Mouse (Mus musculus): Measurements from ENCODE around the gene Hsd17b14.

Gene Hsd17b14

DNA sequence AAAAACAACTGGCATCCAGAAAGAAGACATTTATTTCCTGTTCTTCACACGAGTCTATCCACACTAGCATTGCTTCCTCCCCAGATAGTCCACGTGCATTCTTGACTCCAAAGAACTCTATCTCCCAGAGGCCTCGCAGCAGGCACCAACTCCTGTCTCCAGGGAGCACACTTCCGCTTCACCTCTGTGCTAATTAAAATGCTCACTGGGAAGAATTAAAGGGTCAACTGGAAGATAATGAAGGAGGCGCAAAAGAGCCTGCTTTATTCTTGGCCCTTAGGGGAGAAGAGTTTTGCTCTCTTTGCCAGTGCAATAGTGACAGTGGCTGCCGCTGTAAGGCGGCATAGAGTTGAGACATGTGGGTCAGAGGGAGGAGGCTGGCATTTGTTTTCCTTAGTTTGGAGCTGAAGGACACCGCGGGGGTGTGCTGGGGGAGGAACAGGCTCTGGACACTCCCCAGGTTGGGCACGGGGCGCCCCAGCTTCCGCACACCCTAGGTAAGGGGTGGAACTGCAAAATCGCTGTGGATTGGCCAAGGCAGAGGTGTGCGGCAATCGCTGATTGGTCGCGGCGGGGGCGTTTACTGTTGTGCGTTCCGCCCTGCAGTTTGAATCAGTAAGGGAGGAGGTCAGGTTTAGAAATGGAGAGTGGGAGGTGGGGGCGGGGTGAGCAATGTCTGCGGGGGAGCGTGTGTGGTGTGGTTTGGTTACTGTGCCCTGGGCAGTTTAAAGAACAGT lies 13.3 kb downstream of the Hsd17b14 start:
- peak; percentile 97 to 98 for DNase-seq

DNA sequence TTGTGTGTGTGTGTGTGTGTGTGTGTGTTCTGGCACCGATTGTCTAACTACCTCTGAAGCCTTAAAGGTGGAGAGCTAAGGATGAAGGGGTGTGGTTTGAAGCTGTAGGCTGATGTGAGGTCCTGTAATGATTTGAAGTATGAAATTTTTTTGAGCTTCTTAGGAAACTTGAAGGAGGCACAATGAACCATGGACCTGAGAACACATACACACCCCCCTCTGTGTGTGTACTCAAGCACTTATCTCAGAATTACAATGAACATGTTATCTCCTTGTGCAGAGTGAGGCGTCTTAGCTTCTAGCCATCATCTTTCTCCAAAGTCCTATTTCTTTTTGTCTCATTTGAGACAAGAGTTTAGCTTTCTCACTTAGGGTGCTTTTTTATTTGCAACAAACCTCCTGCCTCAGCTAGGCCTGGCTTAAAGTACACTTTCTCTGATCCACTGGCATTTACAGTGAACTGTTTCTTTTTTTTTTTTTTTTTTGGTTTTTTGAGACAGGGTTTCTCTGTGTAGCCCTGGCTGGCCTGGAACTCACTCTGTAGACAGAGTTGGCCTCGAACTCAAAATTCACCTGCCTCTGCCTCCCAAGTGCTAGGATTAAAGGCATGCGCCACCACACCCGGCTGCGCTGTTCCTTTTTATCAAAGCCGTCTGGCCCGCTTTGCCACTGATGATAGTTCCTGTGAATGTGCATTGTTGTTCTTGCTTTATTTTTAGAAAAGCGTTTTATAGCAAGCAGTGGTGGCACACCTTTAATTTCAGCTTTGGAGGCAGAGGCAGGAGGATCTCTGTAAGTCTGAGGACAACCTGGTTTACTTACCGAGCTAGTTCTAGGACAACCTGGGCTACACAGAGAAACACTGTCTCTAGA lies 14.1 kb downstream of the Hsd17b14 start:
- DNase-seq, result no peak

DNA sequence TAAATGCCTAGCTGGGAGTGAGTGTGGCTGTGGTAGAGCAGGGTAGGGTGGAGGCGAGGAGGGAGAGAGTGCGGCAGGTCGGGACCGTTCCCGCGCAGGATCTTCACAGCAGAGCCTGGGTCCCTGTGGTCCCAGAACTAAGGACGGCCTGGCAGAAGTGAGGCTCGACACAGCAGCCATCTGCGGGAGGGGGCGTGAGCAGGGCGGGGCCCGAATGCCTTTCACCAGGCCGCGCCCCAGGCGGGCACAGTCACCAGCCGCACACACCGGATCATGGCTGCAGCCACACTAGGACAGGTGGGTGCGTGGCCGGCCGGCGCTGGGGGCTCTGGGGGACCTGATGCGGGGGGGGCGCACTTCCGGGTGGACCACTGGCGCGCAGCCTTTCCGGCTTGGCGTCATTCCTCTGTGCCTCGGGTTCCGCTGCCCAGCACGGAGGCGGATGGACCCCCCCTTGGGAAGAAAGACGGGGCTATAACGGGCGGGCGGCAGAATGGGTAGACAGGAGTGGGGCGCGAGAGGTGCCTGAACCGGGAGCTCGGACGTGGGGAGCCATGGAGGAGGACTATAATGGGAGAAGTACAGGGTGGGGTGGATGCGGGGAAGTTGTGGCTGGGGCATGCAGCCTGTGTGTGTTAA lies 15.5 kb downstream of the Hsd17b14 start, which contains the start of gene Bcat2:
Gene Bcat2 (plus strand): TSS at position 51 of the 639 bp plus-strand sequence.
- peak; percentile 85 to 91 for DNase-seq

DNA sequence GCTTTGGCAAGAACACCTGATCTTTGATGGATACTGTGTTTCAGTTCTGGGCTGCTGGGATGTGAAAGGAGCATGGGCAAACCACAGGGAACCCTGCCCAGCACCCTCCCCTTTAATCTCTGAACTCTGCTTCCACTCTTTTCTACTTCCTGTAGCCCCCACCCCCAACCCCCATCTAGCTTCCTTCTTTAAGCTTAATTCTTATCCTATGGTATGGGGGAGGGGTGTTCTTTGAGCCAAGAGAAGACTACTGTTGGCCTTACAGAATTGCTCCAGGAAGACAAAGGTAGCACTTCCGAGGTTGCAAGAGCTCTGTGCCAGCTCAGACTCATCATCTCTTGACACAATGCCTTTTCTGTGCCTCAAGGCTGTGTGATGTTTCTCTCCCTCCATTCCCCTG lies 17.3 kb downstream of the Hsd17b14 start:
- no peak for DNase-seq

DNA sequence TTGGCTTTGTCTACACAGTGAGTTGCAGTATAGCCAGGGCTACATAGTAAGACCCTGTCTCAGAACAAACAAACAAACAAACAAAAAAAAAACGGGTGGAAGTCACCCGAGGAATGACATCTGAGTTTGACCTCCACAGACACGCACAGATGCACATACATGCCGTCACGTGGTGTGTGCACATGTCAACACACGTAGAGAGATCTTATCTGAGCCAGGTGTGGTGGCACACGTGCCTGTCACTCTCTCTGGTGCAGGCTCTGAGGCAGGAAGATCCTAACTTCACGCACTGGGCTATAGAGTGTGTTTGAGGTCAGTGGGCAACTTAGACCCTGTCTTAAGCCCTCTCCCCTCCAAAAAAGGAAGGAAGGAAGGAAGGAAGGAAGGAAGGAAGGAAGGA lies 19.3 kb downstream of the Hsd17b14 start:
- no peak for DNase-seq

DNA sequence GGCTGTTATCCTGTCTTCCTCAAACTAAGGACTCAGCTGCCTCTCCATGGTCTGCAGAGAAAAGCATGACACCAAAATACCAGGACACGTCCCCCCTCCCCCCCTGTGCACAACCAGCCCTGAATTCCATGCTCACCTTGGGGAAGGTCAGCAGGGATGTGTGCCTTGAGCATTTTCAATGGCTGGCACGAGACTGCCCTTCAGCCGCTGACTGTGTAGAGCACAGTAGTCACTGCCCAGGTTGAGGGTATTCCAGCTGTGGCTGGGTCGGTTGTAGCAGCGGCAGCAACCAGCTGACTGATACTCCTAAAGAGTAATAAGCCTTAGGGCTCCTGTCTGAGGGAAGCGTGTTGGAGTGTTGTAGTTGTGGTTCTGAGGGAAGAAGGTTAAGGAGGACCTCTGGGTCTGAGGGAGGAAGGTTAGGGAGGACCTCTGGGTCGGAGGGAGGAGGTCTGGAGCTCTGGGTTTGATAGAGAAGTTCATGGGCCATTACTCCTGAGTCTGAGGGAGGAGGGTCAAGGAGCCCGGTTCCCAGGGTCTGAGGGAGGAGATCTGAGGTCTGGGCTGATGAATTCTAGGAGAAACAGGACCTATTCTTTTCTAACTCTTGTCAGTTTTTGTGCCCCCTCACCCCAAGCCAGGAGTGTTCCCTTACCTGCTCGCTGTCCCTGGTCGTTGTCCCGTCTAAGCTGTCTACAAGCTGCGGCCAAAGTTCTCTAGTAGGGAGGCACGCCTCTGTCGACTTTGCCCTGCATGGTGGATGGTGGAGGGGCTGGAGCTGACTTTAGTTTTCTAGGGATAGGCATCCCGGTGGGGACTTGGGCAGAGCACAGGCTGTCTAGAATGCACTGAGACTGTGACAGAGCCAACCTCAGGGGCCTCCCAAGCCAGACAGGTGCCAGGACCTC lies 20.0 kb downstream of the Hsd17b14 start:
- DNase-seq, result no peak

DNA sequence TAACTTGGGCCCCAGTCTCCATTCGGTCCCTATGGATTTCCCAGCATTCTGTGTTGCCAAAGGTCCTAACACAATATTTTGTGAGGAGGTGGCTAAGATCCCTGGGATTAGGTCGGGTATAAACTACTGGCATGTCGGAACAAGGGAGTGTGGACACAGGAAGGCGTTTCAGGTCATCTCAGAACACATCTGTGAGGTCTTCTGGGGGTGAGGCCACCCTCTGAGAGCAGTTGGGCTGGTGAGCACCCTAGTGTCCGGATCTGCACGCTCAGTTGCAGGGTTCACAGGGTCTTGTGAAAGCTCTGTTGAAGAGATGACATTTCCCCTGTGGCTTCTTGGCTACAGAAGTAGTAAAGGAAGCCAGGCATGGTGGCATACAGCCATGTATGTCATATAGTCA lies 31.2 kb downstream of the Hsd17b14 start:
- no peak for DNase-seq

DNA sequence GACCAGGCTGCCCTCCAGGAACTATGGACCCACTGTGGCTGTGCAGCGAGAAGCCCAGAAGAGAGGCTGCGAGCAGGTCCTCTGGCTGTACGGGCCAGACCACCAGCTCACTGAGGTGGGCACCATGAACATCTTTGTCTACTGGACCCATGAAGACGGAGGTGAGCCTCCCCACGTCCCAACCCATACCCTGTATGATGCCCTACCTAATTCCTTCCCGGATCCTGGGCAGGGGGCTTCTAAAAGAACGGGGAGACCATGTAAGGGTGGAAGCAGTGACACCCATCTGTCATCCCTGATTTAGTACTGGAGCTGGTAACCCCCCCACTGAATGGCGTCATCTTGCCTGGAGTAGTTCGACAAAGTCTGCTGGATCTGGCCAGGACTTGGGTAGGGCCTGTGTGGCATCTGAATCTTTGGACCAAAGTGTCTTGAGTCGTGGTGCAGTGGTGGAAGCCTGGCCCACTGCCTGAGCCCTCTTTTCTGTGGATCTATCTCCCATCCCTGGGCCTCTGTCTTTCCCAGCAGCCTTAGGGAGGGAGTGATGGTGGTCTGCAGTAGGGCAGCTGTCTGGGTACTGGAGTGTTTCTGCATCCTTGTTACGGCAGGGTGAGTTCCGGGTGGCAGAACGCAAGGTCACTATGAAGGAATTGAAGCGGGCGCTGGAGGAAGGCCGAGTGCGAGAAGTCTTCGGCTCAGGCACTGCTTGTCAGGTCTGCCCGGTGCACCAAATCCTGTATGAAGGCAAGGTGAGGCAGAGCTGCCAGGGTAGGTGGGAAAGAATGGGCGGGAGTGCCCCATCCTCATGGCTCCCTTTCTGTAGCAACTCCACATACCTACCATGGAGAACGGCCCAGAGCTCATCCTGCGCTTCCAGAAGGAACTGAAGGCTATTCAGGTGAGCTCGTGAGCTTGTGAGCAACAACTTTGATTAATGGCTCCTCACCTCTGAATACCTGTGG lies 33.2 kb downstream of the Hsd17b14 start:
- DNase-seq, result no peak

DNA sequence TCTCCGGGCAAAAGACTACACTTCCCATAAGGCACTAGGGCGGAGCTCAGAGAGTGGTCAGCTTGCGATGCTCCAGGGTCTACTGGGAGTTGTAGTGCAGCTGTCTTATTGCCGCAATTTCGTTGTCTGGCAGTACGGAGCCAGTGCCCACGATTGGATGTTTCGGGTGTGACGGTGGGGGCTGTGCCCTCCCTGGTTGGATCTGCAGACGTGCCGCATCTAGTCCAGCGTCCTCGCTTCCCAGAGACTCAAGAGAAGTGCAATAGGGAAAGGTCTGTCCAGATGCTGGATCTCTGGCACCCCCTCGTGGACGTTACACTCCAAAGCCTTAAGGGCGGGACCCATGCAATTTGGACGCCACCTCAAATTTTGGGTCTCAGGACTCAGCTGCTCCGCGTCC lies 34.5 kb downstream of the Hsd17b14 start:
- DNase-seq, result peak; percentile 96

DNA sequence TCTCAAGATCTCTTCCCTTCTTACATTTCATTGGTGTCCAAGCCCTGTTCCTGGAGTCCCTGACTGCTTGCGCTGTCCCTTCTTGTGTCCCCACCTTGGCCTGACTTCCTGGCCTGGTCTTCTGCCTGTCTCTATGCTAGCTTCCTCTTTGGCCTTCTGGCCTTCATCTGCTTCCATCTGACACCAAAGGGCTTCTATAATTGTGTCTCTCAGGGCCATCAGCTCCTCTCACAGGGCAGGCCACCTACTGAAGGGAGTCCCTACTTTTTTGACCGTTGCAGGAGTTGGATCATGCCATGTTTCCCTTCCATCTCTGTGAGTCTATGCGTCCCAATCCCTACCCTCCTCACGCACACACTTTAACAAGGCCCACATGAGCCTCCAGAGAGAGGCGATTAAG lies 35.2 kb downstream of the Hsd17b14 start:
- DNase-seq, result no peak

DNA sequence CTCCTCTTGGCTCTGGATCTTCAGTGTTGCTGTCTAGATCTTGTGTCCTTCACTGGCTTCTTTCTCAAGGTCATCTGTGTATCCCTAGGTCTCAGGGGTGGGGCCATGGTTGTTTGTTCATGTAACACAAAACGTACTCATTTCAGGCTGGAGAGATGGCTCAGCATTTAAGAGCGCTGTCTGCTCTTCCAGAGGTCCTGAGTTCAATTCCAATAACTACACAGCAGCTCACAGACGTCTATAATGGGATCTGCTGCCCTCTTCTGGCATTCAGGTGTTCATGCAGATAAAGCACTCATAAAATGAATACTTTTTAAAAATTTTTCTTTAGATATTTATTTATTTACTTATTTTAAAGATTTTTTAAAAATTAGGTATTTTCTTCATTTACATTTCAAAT lies 36.2 kb downstream of the Hsd17b14 start:
- DNase-seq, result no peak

DNA sequence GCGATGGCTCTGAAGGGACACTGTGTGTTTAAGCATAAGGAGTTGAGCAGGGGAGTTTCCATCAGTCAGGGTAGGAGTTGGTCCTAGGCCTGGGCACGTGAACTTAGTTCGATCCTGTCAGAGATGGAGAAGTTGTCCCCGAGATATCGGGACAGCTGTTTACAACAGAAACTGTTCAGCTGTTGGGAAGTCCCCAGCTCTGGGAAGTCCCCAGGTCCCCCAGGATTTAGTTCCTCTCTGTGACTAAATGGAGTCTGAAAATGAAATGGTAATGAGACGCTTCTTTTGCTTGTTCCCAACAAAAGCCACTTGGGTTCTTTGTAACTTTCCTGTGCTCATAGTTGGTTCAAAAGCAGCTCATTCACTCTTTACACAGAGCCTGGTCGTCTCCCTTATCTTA lies 37.2 kb downstream of the Hsd17b14 start:
- no peak for DNase-seq

DNA sequence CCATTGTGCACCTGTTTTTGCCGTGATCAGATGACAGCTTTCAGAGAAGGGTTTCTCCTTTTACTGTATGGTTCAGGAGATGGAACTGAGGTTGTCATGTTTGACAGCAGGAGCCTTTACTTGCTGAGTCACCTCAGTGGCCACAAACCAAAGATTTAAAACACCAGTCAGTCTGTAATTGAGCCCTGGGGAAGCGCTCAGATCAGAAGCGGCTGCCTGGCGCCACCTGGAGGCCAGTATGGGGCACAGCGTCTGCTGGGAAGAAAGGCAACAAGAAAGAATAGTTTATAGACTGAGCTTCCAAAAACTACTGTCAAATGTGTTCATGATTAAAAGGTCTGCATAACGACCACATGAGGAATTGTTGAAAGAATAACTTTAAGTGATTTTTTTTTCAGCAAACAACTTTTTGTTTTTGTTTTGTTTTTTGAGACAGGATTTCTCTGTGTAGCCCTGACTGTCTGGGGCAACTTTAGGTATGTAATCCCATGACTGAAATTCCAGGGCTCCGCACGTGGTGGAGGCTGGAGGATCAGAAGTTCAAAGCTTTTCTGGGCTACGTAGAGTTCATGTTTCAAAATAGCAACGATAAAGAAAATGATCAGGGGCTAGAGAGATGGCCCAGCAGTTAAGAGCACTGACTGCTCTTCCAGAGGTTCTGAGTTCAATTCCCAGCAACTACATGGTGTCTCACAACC lies 38.6 kb downstream of the Hsd17b14 start:
- DNase-seq, result peak; percentile 58 to 69

DNA sequence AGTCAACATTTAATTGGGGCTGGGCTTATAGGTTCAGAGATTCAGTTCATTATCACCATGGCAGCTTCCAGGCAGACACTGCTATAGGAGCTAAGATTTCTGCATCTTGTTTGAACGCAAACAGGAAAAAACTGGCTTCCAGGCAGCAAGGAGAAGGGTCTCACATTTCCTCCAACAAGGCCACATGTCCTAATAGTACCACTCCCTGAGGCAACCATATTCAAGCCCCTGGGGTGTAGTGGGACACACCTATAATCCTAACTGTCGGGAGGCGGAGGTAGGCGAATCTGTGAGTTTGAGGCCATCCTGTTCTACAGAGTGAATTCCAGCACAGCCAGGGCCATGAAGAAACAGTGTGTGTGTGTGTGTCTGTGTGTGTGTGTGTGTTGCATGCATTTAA lies 40.5 kb downstream of the Hsd17b14 start:
- no peak for DNase-seq

DNA sequence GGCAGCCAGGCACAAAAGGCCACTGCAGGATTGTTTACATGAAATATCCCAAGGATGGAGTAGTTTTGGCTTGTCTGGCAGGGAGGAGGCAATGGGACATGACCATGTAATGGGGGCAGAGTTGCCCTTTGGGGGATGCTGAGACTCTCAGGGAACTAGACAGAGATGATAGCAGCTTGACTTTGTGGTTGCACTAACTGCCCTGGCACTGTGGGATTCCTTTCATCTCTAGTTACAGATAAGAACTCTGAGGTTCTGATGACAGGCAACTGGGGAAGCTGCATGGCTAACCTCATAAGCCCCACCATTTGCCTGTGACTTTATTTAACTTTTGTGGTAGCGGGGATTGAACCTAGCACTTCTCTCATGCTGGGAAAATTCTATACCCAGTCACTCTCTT lies 41.4 kb downstream of the Hsd17b14 start:
- no peak for DNase-seq

DNA sequence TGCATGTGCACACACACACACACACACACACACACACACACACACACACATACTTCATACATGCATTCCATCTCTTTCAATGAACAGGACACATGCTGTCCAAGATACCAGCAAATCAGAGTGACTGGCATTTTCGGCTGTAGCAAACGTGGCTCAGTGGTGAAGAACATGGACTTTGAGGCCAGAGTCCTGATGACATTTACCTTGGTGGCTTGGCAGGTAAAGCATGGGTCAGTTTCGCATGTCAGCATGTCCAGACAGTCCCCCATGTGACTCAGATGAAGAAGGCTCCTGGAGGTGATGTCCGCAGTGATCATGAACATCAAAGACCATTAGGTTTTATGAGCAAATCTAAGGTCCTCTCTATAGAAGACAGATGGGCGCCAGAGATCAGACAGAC lies 42.3 kb downstream of the Hsd17b14 start:
- no peak for DNase-seq

DNA sequence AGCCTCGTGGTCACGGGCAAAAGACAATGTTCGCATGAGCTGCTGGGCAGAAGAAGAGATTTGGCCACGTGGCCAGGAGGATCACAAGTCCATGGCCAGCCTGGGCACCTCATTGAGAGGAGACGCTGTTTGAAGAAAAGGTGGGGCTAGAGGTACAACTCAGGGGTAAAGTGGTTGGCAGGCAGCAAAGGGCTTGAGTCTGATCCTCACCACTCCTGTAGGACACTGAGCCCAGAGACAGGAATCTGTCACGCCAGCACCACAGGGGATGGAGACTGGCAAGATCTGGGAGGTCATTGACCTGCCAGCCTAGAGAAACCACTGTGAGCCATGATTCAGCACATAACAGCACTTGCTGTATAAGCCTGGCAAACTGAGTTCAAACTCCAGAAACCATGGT lies 42.8 kb downstream of the Hsd17b14 start:
- DNase-seq, result no peak

DNA sequence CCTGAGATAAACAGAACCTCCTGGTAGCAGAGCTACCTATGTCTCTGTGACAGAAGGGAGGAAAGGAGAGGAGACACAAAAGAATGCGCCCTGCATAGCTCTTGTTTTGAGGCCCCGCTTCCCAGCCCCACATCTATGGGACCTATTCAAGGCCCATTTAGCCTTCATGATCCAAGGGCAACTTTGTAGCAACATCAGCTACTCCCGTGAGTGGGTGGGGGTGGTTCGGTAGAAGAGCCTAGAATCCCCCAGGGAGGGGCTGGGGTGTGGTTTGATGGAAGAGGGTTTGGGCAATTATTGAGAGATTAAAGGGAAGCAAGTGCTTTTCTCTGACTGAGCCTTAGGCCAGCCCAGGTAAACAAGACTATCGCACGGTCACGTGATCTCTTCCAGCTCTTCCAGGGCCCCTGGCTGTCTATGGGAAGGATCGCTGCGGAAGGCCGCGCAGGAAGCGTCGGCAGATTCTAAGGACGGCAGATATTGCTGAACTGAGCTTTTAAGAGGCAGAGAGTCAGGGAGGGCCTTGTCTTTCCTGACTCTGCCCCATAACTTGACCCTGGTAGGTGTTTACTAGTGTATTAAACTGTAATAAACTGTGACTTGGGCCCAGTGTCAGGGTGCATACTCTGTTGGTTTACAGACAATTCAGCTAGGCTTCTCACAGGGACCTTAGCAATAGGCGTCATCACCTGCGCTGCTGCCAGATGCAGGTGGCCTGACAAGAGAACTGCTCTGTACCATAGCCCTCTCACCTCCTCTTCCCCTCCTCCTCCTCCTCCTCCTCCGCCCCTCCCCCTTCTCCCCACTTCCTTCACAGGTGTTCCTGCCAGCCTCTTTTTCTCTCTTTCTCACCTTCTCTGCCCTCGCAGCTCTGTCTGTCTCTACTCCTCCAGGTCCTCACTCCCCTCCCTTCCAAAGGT lies 44.5 kb downstream of the Hsd17b14 start:
- DNase-seq, result no peak

DNA sequence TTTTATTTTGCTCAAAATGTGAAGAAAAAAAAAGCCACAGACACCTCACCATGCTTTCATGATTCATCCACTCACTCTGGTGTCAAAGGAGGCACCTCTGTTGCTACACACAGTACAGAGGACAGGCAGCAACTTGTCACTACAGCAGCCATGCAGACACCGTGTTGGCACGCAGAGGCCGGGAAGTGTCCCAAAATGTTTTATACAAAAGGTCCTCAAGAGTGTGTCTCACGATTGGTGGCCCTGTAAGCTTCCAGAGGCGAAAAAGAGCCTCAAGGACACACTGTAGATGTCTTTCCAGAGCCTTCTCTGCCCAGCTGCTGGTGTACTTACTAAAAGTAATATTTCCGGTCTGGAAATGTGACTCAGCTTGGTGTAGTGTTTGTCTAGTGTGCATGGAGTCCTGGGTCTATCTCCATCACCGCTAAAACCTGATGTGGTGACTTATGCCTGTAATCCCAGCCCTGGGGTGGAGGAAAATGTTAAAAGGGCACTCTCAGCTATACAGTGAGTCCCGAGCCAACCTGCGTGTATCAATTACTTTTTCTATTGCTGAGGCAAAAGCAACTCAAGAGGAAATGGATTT lies 51.1 kb downstream of the Hsd17b14 start:
- DNase-seq, result no peak

All from lung, adult 18-20 months (tissue).